Mouse (Mus musculus): ENCODE data around the gene Gltp. TPM values are rescaled to one million over a fixed set of nuclear protein-coding genes. Genes with fewer than 3 reads are reported as not detected.

Gene Gltp
- polyA plus RNA-seq, 1 experiment from 2014 or later, result 32.4 TPM

DNA sequence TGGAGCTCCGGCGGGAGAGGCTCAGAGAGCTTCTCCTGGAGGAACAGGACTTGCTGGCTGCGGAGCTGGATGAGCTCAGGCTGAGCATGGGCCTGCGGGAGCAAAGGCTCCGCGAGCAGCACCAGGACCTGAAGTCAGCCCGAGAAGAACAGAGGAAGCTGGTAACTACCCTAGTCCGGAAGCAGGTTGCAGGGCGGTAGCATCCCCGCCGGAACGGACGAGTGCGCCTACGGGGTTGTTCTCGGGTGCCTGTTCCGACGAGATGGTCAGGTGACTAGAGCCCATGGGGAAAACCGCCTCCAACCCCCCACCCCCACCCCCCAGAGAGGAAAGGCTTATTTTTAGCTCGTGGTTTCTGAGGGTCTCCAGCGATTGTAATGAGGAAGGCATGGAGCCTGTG, 18.6 kb upstream of the Gltp start:
- Histone ChIP-seq H3K4me3 (ENCODE audit: low read depth, low read length) (no peak overlapping the region), H3K9ac (ENCODE audit: low read length) (no peak overlapping the region), H3K27me3 (replicated peaks; ENCODE audit: control insufficient read depth, insufficient read depth, low read length) (no peaks in the 10 kb centered on the region), H3K36me3 (ENCODE audit: control insufficient read depth, insufficient read depth, low read length) (peaks cover 38% of the 10 kb centered on the region), H3K27ac (ENCODE audit: low read depth, low read length) (no peak overlapping the region), H3K4me1 (ENCODE audit: control insufficient read depth, insufficient read depth, low read length) (0 out of 2 replicates have a peak, but pooled peaks cover 3% of the 10 kb centered on the region), H3K4me2 (ENCODE audit: low read length) (no peak overlapping the region), H3K9me3 (replicated peaks; ENCODE audit: control insufficient read depth, low read length) (no peaks in the 10 kb centered on the region)
- no peak for DNase-seq (ENCODE audit: low spot score)
- ATAC-seq, result no peak
- WGBS, result 93% methylated on average over 21 of the region's 21 CpGs

DNA sequence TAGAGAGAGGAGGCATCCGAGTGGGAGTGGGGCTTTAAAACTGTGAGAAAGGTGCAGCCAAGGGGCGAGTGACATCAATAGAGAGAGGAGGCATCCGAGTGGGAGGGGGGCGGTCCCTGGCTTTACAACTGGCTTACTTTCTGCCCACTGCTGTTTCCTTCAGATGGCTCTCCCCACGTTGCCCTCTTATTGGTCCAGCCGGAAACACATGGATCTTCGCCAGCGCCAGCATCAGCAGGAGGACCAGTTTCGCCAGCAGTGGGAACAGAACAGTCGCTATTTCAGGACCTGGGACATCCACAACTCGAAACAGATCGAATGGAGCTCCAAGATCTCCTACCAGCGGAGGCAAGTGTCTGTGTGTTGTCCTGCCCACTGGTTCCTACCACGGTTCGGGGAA, 17.7 kb upstream of the Gltp start:
- WGBS, result 49% methylated on average over 15 of the region's 15 CpGs
- Histone ChIP-seq H3K9ac (ENCODE audit: low read length) (peak overlapping the region; percentile 79), H3K36me3 (ENCODE audit: control insufficient read depth, insufficient read depth, low read length) (peaks cover 29% of the 10 kb centered on the region), H3K4me3 (ENCODE audit: low read depth, low read length) (peak overlapping the region; percentile 81), H3K4me2 (ENCODE audit: low read length) (peak overlapping the region; percentile 70), H3K4me1 (ENCODE audit: control insufficient read depth, insufficient read depth, low read length) (0 out of 2 replicates have a peak, but pooled peaks cover 3% of the 10 kb centered on the region), H3K27me3 (replicated peaks; ENCODE audit: control insufficient read depth, insufficient read depth, low read length) (no peaks in the 10 kb centered on the region), H3K9me3 (replicated peaks; ENCODE audit: control insufficient read depth, low read length) (no peaks in the 10 kb centered on the region), H3K27ac (ENCODE audit: low read depth, low read length) (no peak overlapping the region)
- DNase-seq (ENCODE audit: low spot score), result no peak
- no peak for ATAC-seq

DNA sequence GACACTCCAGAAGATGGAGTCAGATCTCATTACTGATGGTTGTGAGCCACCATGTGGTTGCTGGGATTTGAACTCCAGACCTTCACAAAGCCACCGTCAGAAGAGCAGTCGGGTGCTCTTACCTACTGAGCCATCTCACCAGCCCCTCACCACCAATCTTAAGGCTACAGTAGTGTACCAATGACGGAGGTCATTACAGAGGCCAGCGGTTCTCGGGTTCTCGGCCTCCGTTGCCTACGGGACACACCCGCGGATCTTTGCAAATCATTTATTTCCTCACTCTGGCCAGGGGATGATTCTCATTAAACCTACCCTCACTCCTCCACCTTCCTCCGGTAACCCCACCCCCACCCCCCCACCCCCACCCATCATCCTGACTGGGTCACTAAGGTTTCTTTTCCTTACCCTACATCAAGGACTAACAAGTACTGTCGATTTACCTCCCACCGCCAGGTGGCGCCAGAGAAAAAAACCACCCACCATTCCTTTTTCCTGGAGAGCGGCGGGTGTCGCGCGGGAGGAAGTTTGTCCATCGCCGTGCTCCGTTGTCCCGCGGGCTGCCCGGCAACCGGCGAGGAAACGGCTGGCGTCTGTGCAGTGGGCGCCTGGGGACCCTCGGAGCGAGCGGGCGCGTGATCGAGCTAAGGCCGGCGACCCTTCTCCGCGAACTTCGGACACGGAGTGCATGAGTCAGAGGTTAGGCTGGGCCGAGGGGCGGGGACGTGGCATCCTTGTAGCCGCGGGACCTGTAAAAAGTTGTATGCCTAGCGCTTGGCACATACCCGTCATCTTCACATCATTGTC, 16.7 kb upstream of the Gltp start, which contains the start of gene Tchp:
Tchp (plus strand) TSS at position 496 of the 804 bp plus-strand sequence.
- 0 out of 2 replicates have a peak, but pooled peaks cover 3% of the 10 kb centered on the region for H3K4me1 ChIP-seq (ENCODE audit: control insufficient read depth, insufficient read depth, low read length)
- peak within 1 kb of the TSS; percentile 70 for H3K4me2 ChIP-seq (ENCODE audit: low read length)
- peak; percentile 96 for DNase-seq (ENCODE audit: low spot score)
- peaks cover 21% of the 10 kb centered on the region for H3K36me3 ChIP-seq (ENCODE audit: control insufficient read depth, insufficient read depth, low read length)
- H3K27ac ChIP-seq (ENCODE audit: low read depth, low read length), result no peak within 1 kb of the TSS
- ATAC-seq, result peak; percentile 90
- H3K27me3 ChIP-seq (replicated peaks; ENCODE audit: control insufficient read depth, insufficient read depth, low read length), result no peaks in the 10 kb centered on the region
- 3% methylated on average over 49 of the region's 49 CpGs for WGBS
- H3K9ac ChIP-seq (ENCODE audit: low read length), result peak within 1 kb of the TSS; percentile 79
- peak within 1 kb of the TSS; percentile 81 for H3K4me3 ChIP-seq (ENCODE audit: low read depth, low read length)
- no peaks in the 10 kb centered on the region for H3K9me3 ChIP-seq (replicated peaks; ENCODE audit: control insufficient read depth, low read length)

DNA sequence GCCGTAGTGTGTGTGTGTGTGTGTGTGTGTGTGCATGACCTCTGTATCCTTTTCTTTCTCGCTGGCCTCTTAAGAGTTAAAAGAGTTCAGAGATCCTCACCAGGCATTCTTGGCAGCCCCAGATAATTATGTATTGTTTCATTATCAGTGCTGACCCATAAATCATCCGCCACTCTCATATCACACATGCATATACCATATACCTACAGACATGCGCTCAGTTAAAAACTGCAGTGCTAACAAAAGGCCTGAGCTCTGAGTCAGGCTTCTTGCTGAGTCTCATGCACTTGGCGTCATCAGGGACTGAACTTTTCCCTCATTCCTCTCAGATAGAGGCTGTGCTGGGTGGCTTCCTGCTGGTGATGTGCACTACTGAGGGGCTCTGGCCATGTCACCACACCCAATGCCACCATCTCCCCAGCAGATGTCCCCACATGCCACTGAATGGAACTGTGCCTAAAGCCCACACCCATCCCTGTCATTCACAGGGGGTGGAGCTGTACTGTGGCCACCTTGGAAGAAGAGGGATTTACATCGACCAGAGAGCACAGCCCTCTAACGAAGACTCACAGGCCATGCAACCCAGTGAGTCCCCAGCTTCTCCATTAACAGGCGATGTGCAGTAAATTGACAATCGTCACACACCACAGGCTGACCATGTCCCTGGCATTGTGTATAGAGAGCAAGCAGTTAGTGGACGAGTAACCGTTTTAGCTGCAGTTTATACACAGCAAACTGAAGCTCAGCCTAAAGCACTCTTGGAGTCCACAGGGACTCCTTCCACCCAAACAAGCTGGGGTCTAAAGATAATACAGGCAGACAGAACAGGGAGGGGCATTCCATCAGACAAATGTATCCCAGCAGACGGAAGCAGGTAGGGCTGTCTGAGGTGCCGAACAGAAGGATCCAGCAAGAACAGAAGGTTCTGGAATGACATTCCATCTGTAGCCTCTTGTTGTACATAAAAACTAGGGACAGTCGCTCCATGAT, 11.9 kb upstream of the Gltp start:
- H3K4me2 ChIP-seq (ENCODE audit: low read length), result no peak overlapping the region
- 58% methylated on average over 14 of the region's 14 CpGs for WGBS
- H3K27ac ChIP-seq (ENCODE audit: low read depth, low read length), result no peak overlapping the region
- no peak overlapping the region for H3K9ac ChIP-seq (ENCODE audit: low read length)
- no peaks in the 10 kb centered on the region for H3K4me1 ChIP-seq (ENCODE audit: control insufficient read depth, insufficient read depth, low read length)
- H3K27me3 ChIP-seq (replicated peaks; ENCODE audit: control insufficient read depth, insufficient read depth, low read length), result no peaks in the 10 kb centered on the region
- ATAC-seq, result no peak
- no peaks in the 10 kb centered on the region for H3K36me3 ChIP-seq (ENCODE audit: control insufficient read depth, insufficient read depth, low read length)
- H3K4me3 ChIP-seq (ENCODE audit: low read depth, low read length), result no peak overlapping the region
- DNase-seq (ENCODE audit: low spot score), result peak; percentile 11
- no peaks in the 10 kb centered on the region for H3K9me3 ChIP-seq (replicated peaks; ENCODE audit: control insufficient read depth, low read length)

DNA sequence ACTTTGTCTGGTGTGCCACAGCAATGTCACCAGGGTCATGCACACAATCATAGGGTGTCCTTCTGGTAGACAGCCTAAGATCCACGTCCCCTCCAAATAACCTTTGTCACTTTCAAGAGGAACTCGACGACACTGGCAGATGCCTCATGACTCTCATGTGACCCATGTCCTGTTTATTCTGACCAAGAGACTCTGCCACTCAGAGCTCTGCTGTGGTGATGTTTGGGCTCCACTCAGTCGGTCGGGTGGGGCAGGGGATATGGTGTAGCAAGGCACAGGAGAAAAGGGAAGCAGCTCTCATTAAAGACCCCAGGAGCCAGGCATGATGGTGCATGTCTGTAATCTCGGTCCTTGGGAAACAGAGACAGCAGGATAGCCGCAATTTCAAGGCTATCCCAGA, 8.2 kb upstream of the Gltp start:
- Histone ChIP-seq H3K4me2 (ENCODE audit: low read length) (no peak overlapping the region), H3K9ac (ENCODE audit: low read length) (no peak overlapping the region), H3K36me3 (ENCODE audit: control insufficient read depth, insufficient read depth, low read length) (no peaks in the 10 kb centered on the region), H3K4me3 (ENCODE audit: low read depth, low read length) (no peak overlapping the region), H3K4me1 (ENCODE audit: control insufficient read depth, insufficient read depth, low read length) (no peaks in the 10 kb centered on the region), H3K9me3 (replicated peaks; ENCODE audit: control insufficient read depth, low read length) (no peaks in the 10 kb centered on the region), H3K27me3 (replicated peaks; ENCODE audit: control insufficient read depth, insufficient read depth, low read length) (0 out of 2 replicates have a peak, but pooled peaks cover 2% of the 10 kb centered on the region), H3K27ac (ENCODE audit: low read depth, low read length) (no peak overlapping the region)
- 66% methylated on average over 7 of the region's 7 CpGs for WGBS
- DNase-seq (ENCODE audit: low spot score) (no peak), ATAC-seq (no peak)

DNA sequence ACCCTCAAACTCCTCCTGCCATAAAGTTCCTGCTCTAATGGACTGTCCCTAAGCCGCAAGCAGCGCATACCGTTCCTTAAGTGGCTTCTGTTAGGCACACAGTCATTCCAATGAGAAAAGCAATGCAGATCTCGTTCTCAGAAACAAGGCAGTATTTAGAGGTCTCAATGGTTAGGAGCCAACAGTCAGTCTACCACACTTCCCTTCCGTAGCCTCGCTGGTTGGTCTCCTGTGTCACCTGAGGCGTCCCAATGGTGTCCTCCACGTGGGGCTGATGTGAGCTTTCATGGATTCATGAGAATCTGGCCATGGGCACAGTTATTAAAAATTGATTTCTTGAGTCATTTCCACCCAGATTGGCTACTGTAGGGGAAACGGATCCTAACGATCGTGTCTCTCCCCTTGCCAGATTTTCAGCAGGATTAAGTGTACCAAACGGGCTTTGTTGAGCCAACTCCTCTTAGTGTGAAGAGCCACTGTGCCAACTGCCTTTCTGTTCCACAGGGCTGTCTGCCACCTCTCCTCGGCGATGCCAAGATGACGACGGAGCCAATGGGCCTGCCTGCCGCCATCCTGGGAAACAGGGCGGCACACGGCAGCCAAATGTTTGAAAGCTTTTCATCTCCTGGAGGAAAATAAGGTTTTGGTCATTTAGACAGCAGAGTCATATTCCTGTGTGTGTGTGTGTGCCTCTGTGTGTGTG, 7.4 kb upstream of the Gltp start:
- DNase-seq (ENCODE audit: low spot score) (peak; percentile 92), ATAC-seq (peak; percentile 84)
- Histone ChIP-seq H3K27ac (ENCODE audit: low read depth, low read length) (no peak overlapping the region), H3K27me3 (replicated peaks; ENCODE audit: control insufficient read depth, insufficient read depth, low read length) (0 out of 2 replicates have a peak, but pooled peaks cover 3% of the 10 kb centered on the region), H3K9ac (ENCODE audit: low read length) (no peak overlapping the region), H3K4me3 (ENCODE audit: low read depth, low read length) (no peak overlapping the region), H3K4me2 (ENCODE audit: low read length) (no peak overlapping the region), H3K9me3 (replicated peaks; ENCODE audit: control insufficient read depth, low read length) (no peaks in the 10 kb centered on the region), H3K4me1 (ENCODE audit: control insufficient read depth, insufficient read depth, low read length) (no peaks in the 10 kb centered on the region), H3K36me3 (ENCODE audit: control insufficient read depth, insufficient read depth, low read length) (no peaks in the 10 kb centered on the region)
- WGBS, result 57% methylated on average over 19 of the region's 19 CpGs

DNA sequence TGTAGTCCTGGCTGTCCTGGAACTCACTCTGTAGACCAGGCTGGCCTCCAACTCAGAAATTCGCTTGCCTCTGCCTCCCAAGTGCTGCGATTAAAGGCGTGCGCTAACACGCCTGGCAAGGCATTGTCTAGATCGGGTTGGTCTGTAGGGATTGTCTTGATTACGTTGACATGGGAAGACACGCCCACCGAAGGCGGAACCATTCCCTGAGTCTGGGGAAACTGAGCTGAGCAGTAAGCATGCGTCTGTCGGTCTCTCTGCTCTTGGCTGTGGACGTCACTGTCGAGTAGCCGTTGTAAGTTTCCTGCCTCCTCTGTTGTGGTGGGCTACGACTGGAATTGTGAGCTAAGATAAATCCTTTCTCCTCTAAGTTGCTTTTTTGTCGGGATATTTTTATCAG, 6.2 kb upstream of the Gltp start:
- Histone ChIP-seq H3K36me3 (ENCODE audit: control insufficient read depth, insufficient read depth, low read length) (no peaks in the 10 kb centered on the region), H3K27ac (ENCODE audit: low read depth, low read length) (no peak overlapping the region), H3K9me3 (replicated peaks; ENCODE audit: control insufficient read depth, low read length) (no peaks in the 10 kb centered on the region), H3K9ac (ENCODE audit: low read length) (no peak overlapping the region), H3K4me1 (ENCODE audit: control insufficient read depth, insufficient read depth, low read length) (no peaks in the 10 kb centered on the region), H3K4me3 (ENCODE audit: low read depth, low read length) (no peak overlapping the region), H3K27me3 (replicated peaks; ENCODE audit: control insufficient read depth, insufficient read depth, low read length) (0 out of 2 replicates have a peak, but pooled peaks cover 3% of the 10 kb centered on the region), H3K4me2 (ENCODE audit: low read length) (no peak overlapping the region)
- ATAC-seq, result no peak
- DNase-seq (ENCODE audit: low spot score), result no peak
- 82% methylated on average over 17 of the region's 17 CpGs for WGBS

DNA sequence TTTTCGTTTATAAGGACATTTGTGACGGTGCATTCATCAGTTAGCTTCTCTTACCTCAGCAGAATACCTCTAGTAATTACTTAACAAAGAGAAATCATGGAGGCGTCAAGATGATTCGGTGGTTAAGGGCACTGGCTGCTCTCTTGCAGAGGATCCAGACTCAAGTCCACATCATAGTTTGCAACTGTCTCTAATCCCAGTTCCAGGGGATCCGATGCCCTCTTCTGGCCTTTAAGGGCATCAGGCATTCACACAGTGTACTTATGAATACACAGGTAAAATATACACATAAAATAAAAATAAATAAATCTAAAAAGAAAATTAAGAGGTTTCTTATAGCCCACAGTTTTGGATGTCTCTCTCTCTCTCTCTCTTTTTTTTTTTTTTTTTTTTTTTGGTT, 5.0 kb upstream of the Gltp start:
- Histone ChIP-seq H3K4me2 (ENCODE audit: low read length) (no peak overlapping the region), H3K27ac (ENCODE audit: low read depth, low read length) (no peak overlapping the region), H3K9ac (ENCODE audit: low read length) (no peak overlapping the region), H3K36me3 (ENCODE audit: control insufficient read depth, insufficient read depth, low read length) (no peaks in the 10 kb centered on the region), H3K27me3 (replicated peaks; ENCODE audit: control insufficient read depth, insufficient read depth, low read length) (0 out of 2 replicates have a peak, but pooled peaks cover 3% of the 10 kb centered on the region), H3K4me3 (ENCODE audit: low read depth, low read length) (no peak overlapping the region), H3K4me1 (ENCODE audit: control insufficient read depth, insufficient read depth, low read length) (0 out of 2 replicates have a peak, but pooled peaks cover 3% of the 10 kb centered on the region), H3K9me3 (replicated peaks; ENCODE audit: control insufficient read depth, low read length) (no peaks in the 10 kb centered on the region)
- no peak for DNase-seq (ENCODE audit: low spot score)
- WGBS, result 73% methylated on average over 5 of the region's 5 CpGs
- ATAC-seq, result no peak

Measured in forebrain, embryonic 14.5 days (tissue).